Mouse (Mus musculus) bone marrow, adult 2 months (tissue): ENCODE measurements around the gene Il6.

Experiments
- CTCF ChIP-seq: fragments of 200-500 bp; IDR thresholded peaks from 2 replicates; pipeline ENCODE4 v1.5.1; 2011; ENCODE audit warnings: low read length, control low read depth; ENCODE audit not compliant: control insufficient read depth, insufficient read depth
- POLR2A ChIP-seq: fragments of 200-500 bp; IDR thresholded peaks from 2 replicates; pipeline ENCODE4 v1.6.1; 2011; ENCODE audit warnings: low read depth, mild to moderate bottlenecking, control low read depth, low read length, borderline replicate concordance; ENCODE audit not compliant: control insufficient read depth

- TF ChIP-seq CTCF (no peak), POLR2A (no peak)
Measured at GRCm38 (mm10) chr5:29972796-29973195, 40.1 kb upstream of the Il6 start.
